Mouse (Mus musculus) embryonic facial prominence, embryonic 10.5 days (tissue): ENCODE results near the gene Ifna13. TPM values are rescaled to one million over a fixed set of nuclear protein-coding genes. Genes with fewer than 3 reads are reported as not detected.

ENCODE experiments used
- DNase-seq: peaks from one replicate; pipeline ENCODE4 v3.0.0-alpha.2; 2017; ENCODE audit warnings: low spot score
- H3K27ac ChIP-seq: fragments of 300-500 bp; sonication (generic); replicated peaks from 2 replicates; pipeline ENCODE4 v1.5.1; 2016; ENCODE audit warnings: mild to moderate bottlenecking
- H3K27me3 ChIP-seq: fragments of 300-500 bp; sonication (generic); replicated peaks from 2 replicates; pipeline ENCODE4 v1.6.1; 2016; ENCODE audit warnings: low read depth, mild to moderate bottlenecking; ENCODE audit not compliant: poor library complexity, severe bottlenecking
- H3K36me3 ChIP-seq: fragments of 300-500 bp; sonication (generic); replicated peaks from 2 replicates; pipeline ENCODE4 v1.6.1; 2016; ENCODE audit warnings: mild to moderate bottlenecking, moderate library complexity
- H3K4me1 ChIP-seq: fragments of 300-500 bp; sonication (generic); 2 replicates; pipeline ENCODE4 v1.6.1; 2016
- H3K4me3 ChIP-seq: fragments of 300-500 bp; sonication (generic); 2 replicates; pipeline ENCODE4 v1.5.1; 2016; ENCODE audit warnings: mild to moderate bottlenecking, moderate library complexity
- H3K9me3 ChIP-seq: fragments of 300-500 bp; sonication (generic); 2 replicates; pipeline ENCODE4 v1.6.1; 2016; ENCODE audit warnings: mild to moderate bottlenecking
- WGBS: fragments of 180-500 bp; shearing (Covaris S2); methylation state at CpG from one replicate; pipeline ENCODE4 v1.1.7; 2016; 5-methylcytosine and 5-hydroxymethylcytosine counted together
- polyA plus RNA-seq: library from polyadenylated mRNA; unstranded; fragments of >200 nt; fragmentation: Nextera tagmentation; extraction: Ambion mirVana; gene quantifications from 2 replicates; pipeline ENCODE4 v1.2.1, GENCODE M21; 2016

Gene Ifna13
- polyA plus RNA-seq, 1 experiment from 2014 or later = not detected

DNA sequence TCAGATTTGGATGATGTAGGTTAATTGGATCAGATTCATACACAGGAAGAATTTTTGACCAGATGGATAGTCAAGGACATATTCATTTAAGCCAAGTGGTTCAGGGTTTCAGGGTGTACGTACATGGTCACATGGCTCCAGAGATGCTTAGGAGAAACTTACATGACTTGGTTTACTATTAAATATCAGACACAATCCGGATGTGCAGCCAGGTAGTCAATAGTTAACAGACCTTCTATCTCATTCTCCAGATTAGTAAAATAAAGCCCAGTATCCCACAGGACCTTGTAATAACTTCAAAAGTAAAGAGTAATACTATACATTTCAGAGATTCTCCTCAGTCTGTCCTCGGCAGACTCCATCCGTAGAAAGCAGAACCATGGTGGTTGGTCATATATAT is 9.9 kb downstream of the Ifna13 start, which contains the start of gene C87499:
Gene C87499, minus strand, starts transcription at position 101 of the 400 bp plus-strand sequence.
- H3K4me1 ChIP-seq = no peaks in the 10 kb centered on the region
- H3K36me3 ChIP-seq = no peaks in the 10 kb centered on the region
- no peak within 1 kb of the TSS for H3K4me3 ChIP-seq
- WGBS = 86% methylated on average over 4 of the region's 4 CpGs
- H3K27me3 ChIP-seq = no peaks in the 10 kb centered on the region
- H3K9me3 ChIP-seq = no peaks in the 10 kb centered on the region
- no peak within 1 kb of the TSS for H3K27ac ChIP-seq
- DNase-seq = no peak

DNA sequence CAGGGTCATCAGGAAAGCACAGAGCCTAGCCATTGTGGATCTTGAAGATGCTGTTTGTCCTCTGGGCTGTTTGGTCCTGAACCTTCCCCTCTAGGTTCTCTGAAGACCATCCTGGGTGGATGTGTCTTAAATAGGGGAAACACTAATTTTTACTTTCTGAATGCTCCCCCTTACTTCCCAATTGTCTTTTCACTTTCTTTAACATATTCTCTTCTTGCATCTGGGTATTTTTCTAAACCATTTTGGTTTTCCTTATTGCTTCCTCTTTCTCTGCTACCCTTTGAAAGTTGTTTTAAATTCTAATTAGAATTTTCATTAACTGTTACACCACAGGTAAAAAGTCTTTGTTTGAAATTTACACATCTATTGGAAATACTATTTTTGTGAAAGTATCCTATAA is 41.0 kb downstream of the Ifna13 start, which contains the start of gene Ifna12:
Gene Ifna12, minus strand, starts transcription at position 101 of the 400 bp plus-strand sequence.
- no peaks in the 10 kb centered on the region for H3K4me1 ChIP-seq
- H3K9me3 ChIP-seq = no peaks in the 10 kb centered on the region
- no peak within 1 kb of the TSS for H3K27ac ChIP-seq
- H3K4me3 ChIP-seq = no peak within 1 kb of the TSS
- no peaks in the 10 kb centered on the region for H3K36me3 ChIP-seq
- no peaks in the 10 kb centered on the region for H3K27me3 ChIP-seq
- DNase-seq = no peak

Other genes starting within 250 kb of the Ifna13 start
- 3.5 and 3.7 TPM in 2 replicates for gene Hacd4, start 205.5 kb downstream of the Ifna13 start, polyA plus RNA-seq
- not detected in 2 replicates for gene Ifnb1, start 121.7 kb downstream of the Ifna13 start, polyA plus RNA-seq
- gene Ifna15, start 86.2 kb downstream of the Ifna13 start, polyA plus RNA-seq = not detected in 2 replicates
- gene Ifna14, start 72.7 kb downstream of the Ifna13 start, polyA plus RNA-seq = not detected in 2 replicates
- not detected in 2 replicates for gene Ifna9, start 52.1 kb downstream of the Ifna13 start, polyA plus RNA-seq
- gene Ifna12, start 41.1 kb downstream of the Ifna13 start, polyA plus RNA-seq = not detected in 2 replicates
- not detected in 2 replicates for gene C87499, start 10.0 kb downstream of the Ifna13 start, polyA plus RNA-seq
- gene Ifna16, start 32.5 kb upstream of the Ifna13 start, polyA plus RNA-seq = not detected in 2 replicates
- not detected in 2 replicates for gene Ifna2, start 39.5 kb upstream of the Ifna13 start, polyA plus RNA-seq
- not detected in 2 replicates for gene Ifnab, start 46.9 kb upstream of the Ifna13 start, polyA plus RNA-seq
- 0.80 and 0.90 TPM in 2 replicates for gene Gm26566, start 77.3 kb upstream of the Ifna13 start, polyA plus RNA-seq
- 100 and 110 TPM in 2 replicates for gene Klhl9, start 78.0 kb upstream of the Ifna13 start, polyA plus RNA-seq
- gene Gm13271, start 110.4 kb upstream of the Ifna13 start, polyA plus RNA-seq = not detected in 2 replicates
- gene Gm13283, start 115.7 kb upstream of the Ifna13 start, polyA plus RNA-seq = 0.14 and 0.20 TPM in 2 replicates
- gene Gm13290, start 129.4 kb upstream of the Ifna13 start, polyA plus RNA-seq = not detected in 2 replicates
- gene Gm13289, start 132.5 kb upstream of the Ifna13 start, polyA plus RNA-seq = not detected in 2 replicates
- gene Gm13272, start 135.4 kb upstream of the Ifna13 start, polyA plus RNA-seq = not detected in 2 replicates
- 0.14 TPM in 1 of 2 replicates, not detected in the other for gene Ifnz, start 137.7 kb upstream of the Ifna13 start, polyA plus RNA-seq
- gene Gm13276, start 141.2 kb upstream of the Ifna13 start, polyA plus RNA-seq = not detected in 2 replicates
- gene Gm13277, start 144.2 kb upstream of the Ifna13 start, polyA plus RNA-seq = not detected in 2 replicates
- gene Gm13278, start 147.1 kb upstream of the Ifna13 start, polyA plus RNA-seq = not detected in 2 replicates
- not detected in 2 replicates for gene Gm13275, start 150.0 kb upstream of the Ifna13 start, polyA plus RNA-seq
- not detected in 2 replicates for gene Gm13279, start 152.9 kb upstream of the Ifna13 start, polyA plus RNA-seq
- 0.28 and 0.35 TPM in 2 replicates for gene Gm13285, start 155.2 kb upstream of the Ifna13 start, polyA plus RNA-seq
- gene Gm13287, start 158.8 kb upstream of the Ifna13 start, polyA plus RNA-seq = not detected in 2 replicates
- gene Gm13288, start 161.1 kb upstream of the Ifna13 start, polyA plus RNA-seq = not detected in 2 replicates
- not detected in 2 replicates for gene Ifna7, start 171.8 kb upstream of the Ifna13 start, polyA plus RNA-seq
- not detected in 2 replicates for gene Ifna11, start 175.5 kb upstream of the Ifna13 start, polyA plus RNA-seq
- not detected in 2 replicates for gene Ifna6, start 183.0 kb upstream of the Ifna13 start, polyA plus RNA-seq
- gene Ifna5, start 191.1 kb upstream of the Ifna13 start, polyA plus RNA-seq = not detected in 2 replicates
- not detected in 2 replicates for gene Ifna4, start 197.4 kb upstream of the Ifna13 start, polyA plus RNA-seq
- not detected in 2 replicates for gene Ifna1, start 205.6 kb upstream of the Ifna13 start, polyA plus RNA-seq
- gene Ifne, start 235.7 kb upstream of the Ifna13 start, polyA plus RNA-seq = not detected in 2 replicates